Mouse (Mus musculus): ENCODE results near the gene Stpg2. TPM values are rescaled to one million over a fixed set of nuclear protein-coding genes. Genes with fewer than 3 reads are reported as not detected.
"Not testable (repeated sequence)": the region's sequence is repeated elsewhere in the genome, so short reads cannot be mapped to it uniquely, and the experiment has no call there.

Gene Stpg2
- polyA plus RNA-seq, 1 experiment: not detected

GRCm38 (mm10) chr3:139200324-139200723, 5.2 kb upstream of the Stpg2 start:
- no peak for TF ChIP-seq POLR2A (IDR thresholded peaks at IDR 0.05; ENCODE audit: insufficient read depth, low read depth, low read length)
- TF ChIP-seq CTCF (IDR thresholded peaks at IDR 0.05; ENCODE audit: insufficient read depth, low read depth, low read length): no peak
- WGBS: 29% methylated on average over 3 of the region's 3 CpGs
- no peak overlapping the region for H3K4me3 ChIP-seq (ENCODE audit: insufficient read depth, low read depth, low read length)
- H3K4me1 ChIP-seq (ENCODE audit: control insufficient read depth, insufficient read depth, low read length): peaks cover 5% of the 10 kb centered on the region; the same call in 1 of the 2 replicates
- no peak overlapping the region for H3K27ac ChIP-seq (ENCODE audit: insufficient read depth, low read depth, low read length)

DNA sequence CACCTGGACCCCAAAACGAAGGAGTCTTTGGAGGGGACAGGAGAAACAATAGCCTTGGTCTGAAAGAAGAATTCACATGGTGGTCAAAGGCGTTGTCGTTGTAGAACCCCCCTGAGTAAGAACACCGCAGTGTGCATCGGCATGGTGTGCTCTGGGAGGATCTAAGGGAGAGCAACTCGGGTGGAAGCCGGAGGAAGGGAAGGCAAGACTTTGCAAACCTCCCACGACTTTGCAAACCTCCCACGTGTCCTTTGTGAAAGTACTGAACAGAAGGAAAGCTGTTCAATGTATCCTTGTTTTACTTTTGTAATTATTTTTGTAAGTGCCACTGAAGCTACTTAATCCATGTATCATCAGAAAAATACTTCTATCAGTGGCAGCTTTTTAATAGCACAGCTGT, 11.5 kb downstream of the Stpg2 start:
- H3K4me3 ChIP-seq (ENCODE audit: insufficient read depth, low read depth, low read length): no peak overlapping the region
- H3K27ac ChIP-seq (ENCODE audit: insufficient read depth, low read depth, low read length): no peak overlapping the region
- peaks cover 2% of the 10 kb centered on the region; the same call in 1 of the 2 replicates for H3K4me1 ChIP-seq (ENCODE audit: control insufficient read depth, insufficient read depth, low read length)
- no peak for TF ChIP-seq CTCF (IDR thresholded peaks at IDR 0.05; ENCODE audit: insufficient read depth, low read depth, low read length)
- no peak for TF ChIP-seq POLR2A (IDR thresholded peaks at IDR 0.05; ENCODE audit: insufficient read depth, low read depth, low read length)
- 48% methylated on average over 9 of the region's 9 CpGs for WGBS

GRCm38 (mm10) chr3:139225123-139225522, 19.6 kb downstream of the Stpg2 start:
- WGBS: 55% methylated on average over 3 of the region's 3 CpGs
- H3K27ac ChIP-seq (ENCODE audit: insufficient read depth, low read depth, low read length): no peak overlapping the region
- no peak for TF ChIP-seq POLR2A (IDR thresholded peaks at IDR 0.05; ENCODE audit: insufficient read depth, low read depth, low read length)
- no peaks in the 10 kb centered on the region for H3K4me1 ChIP-seq (ENCODE audit: control insufficient read depth, insufficient read depth, low read length)
- no peak overlapping the region for H3K4me3 ChIP-seq (ENCODE audit: insufficient read depth, low read depth, low read length)

DNA sequence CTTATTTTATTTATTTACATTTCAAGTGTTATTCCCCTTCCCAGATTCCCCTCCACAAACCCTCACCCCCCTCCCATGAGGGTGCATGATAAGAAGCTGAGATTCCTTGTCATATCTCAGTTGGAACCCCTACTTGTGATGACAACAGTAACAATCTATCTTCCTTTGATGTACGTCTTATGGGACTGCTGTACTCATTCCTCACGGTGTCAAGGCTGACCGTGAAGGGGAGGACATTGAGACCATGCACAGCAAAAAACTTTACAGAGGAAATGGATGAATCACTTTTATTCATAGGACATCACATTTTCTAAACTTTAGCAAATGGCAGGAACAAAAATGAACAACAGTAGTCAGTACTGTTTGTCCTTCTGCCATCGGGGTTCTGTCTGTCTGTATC, 21.3 kb downstream of the Stpg2 start:
- Histone ChIP-seq H3K4me1 (ENCODE audit: control insufficient read depth, insufficient read depth, low read length) (no peaks in the 10 kb centered on the region), H3K4me3 (ENCODE audit: insufficient read depth, low read depth, low read length) (no peak overlapping the region), H3K27ac (ENCODE audit: insufficient read depth, low read depth, low read length) (no peak overlapping the region)
- TF ChIP-seq CTCF (IDR thresholded peaks at IDR 0.05; ENCODE audit: insufficient read depth, low read depth, low read length): no peak
- no peak for TF ChIP-seq POLR2A (IDR thresholded peaks at IDR 0.05; ENCODE audit: insufficient read depth, low read depth, low read length)
- WGBS: 92% methylated on average over 4 of the region's 4 CpGs

DNA sequence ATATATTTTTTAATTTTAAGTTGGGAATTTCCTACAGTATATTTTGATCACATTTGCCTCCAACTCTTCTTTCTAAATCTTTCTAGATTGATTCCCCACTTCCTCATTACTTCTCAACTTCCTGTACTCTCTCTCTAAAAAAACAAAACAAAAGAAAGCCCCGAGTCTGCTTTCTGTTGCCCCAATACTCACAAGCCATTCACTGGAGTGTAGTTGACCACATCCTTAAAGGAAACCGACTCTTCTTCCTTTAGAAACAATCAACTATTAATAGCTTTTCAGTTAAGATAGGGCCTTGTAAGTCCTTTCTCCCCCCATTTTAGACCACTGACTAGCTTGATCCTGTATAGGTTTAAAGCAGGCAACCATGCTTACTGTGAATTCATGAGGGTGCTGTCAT, 39.7 kb downstream of the Stpg2 start:
- H3K27ac ChIP-seq (ENCODE audit: insufficient read depth, low read depth, low read length): no peak overlapping the region
- H3K4me1 ChIP-seq (ENCODE audit: control insufficient read depth, insufficient read depth, low read length): no peaks in the 10 kb centered on the region
- WGBS: 75% methylated on average over 2 of the region's 2 CpGs
- no peak overlapping the region for H3K4me3 ChIP-seq (ENCODE audit: insufficient read depth, low read depth, low read length)
- TF ChIP-seq POLR2A (IDR thresholded peaks at IDR 0.05; ENCODE audit: insufficient read depth, low read depth, low read length): no peak
- no peak for TF ChIP-seq CTCF (IDR thresholded peaks at IDR 0.05; ENCODE audit: insufficient read depth, low read depth, low read length)

GRCm38 (mm10) chr3:139246508-139246907, 41.0 kb downstream of the Stpg2 start:
- 53% methylated on average over 4 of the region's 4 CpGs for WGBS
- TF ChIP-seq POLR2A (IDR thresholded peaks at IDR 0.05; ENCODE audit: insufficient read depth, low read depth, low read length) (no peak), CTCF (IDR thresholded peaks at IDR 0.05; ENCODE audit: insufficient read depth, low read depth, low read length) (no peak)
- no peak overlapping the region for H3K27ac ChIP-seq (ENCODE audit: insufficient read depth, low read depth, low read length)
- H3K4me1 ChIP-seq (ENCODE audit: control insufficient read depth, insufficient read depth, low read length): no peaks in the 10 kb centered on the region
- H3K4me3 ChIP-seq (ENCODE audit: insufficient read depth, low read depth, low read length): no peak overlapping the region

- not testable (repeated sequence) for H3K4me3 ChIP-seq (ENCODE audit: insufficient read depth, low read depth, low read length); H3K4me1 ChIP-seq (ENCODE audit: control insufficient read depth, insufficient read depth, low read length); H3K27ac ChIP-seq (ENCODE audit: insufficient read depth, low read depth, low read length)
- WGBS: 84% methylated on average over 4 of the region's 4 CpGs
These were observed 56.9 kb downstream of the Stpg2 start for GRCm38 (mm10) chr3:139262359-139262758.

DNA sequence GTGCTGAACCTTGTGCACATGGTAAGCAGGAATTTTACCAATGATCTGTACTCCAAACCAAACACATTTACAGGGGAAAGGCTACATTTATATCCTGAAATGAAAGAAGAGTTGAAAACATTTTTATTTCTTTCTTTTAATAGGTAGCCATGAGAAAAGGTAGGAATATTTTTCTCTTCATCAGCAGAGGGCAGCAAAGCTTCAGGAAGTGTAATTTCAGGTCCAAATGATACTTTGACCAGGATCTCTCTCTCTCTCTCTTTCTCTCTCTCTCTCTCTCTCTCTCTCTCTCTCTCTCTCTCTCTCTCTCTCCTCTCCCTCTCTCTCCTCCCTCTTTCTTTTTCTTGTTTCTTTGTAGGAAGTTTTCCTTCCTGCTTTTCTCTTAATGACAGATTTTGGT, 92.4 kb downstream of the Stpg2 start:
- Histone ChIP-seq H3K4me1 (ENCODE audit: control insufficient read depth, insufficient read depth, low read length) (no peaks in the 10 kb centered on the region), H3K27ac (ENCODE audit: insufficient read depth, low read depth, low read length) (no peak overlapping the region), H3K4me3 (ENCODE audit: insufficient read depth, low read depth, low read length) (no peak overlapping the region)
- no peak for TF ChIP-seq CTCF (IDR thresholded peaks at IDR 0.05; ENCODE audit: insufficient read depth, low read depth, low read length)
- TF ChIP-seq POLR2A (IDR thresholded peaks at IDR 0.05; ENCODE audit: insufficient read depth, low read depth, low read length): no peak

GRCm38 (mm10) chr3:139308078-139308809, 102.8 kb downstream of the Stpg2 start:
- no peaks in the 10 kb centered on the region for H3K4me1 ChIP-seq (ENCODE audit: control insufficient read depth, insufficient read depth, low read length)
- TF ChIP-seq CTCF (IDR thresholded peaks at IDR 0.05; ENCODE audit: insufficient read depth, low read depth, low read length) (no peak), POLR2A (IDR thresholded peaks at IDR 0.05; ENCODE audit: insufficient read depth, low read depth, low read length) (no peak)
- H3K4me3 ChIP-seq (ENCODE audit: insufficient read depth, low read depth, low read length): no peak overlapping the region
- H3K27ac ChIP-seq (ENCODE audit: insufficient read depth, low read depth, low read length): no peak overlapping the region
- WGBS: 56% methylated on average over 7 of the region's 7 CpGs

DNA sequence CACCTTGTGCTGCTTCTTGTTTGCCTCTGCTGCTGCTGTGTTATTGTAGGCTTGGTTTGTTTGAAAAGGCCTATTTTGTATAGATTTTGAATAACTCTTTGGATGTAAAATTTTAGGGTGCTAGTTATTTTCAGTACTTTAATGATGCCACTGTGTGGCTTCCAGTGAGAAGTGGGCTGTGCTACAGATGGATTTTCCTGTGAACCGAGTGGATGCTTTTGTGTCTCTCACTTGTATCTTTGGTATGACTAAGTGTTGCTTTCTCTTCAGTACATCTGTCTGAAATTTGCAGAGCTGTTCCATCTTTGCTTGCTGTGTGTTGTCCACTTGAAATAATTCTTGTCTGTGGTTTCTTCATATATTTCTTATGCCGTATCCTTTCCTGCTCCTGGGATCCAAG, 106.2 kb downstream of the Stpg2 start:
- Histone ChIP-seq H3K27ac (ENCODE audit: insufficient read depth, low read depth, low read length) (no peak overlapping the region), H3K4me1 (ENCODE audit: control insufficient read depth, insufficient read depth, low read length) (no peaks in the 10 kb centered on the region), H3K4me3 (ENCODE audit: insufficient read depth, low read depth, low read length) (no peak overlapping the region)
- TF ChIP-seq CTCF (IDR thresholded peaks at IDR 0.05; ENCODE audit: insufficient read depth, low read depth, low read length): no peak
- no peak for TF ChIP-seq POLR2A (IDR thresholded peaks at IDR 0.05; ENCODE audit: insufficient read depth, low read depth, low read length)
- WGBS: 83% methylated on average over 2 of the region's 2 CpGs

Measured in olfactory bulb, adult 2 months (tissue).